Mouse (Mus musculus) embryonic fibroblast, embryonic 13.5 days (primary cell): ENCODE measurements around the gene Vmn2r95.

Experiments
- CTCF ChIP-seq: IDR thresholded peaks from 2 replicates; pipeline ENCODE4 v1.5.1; 2011; ENCODE audit warnings: mild to moderate bottlenecking, control low read depth, low read length, moderate library complexity, borderline replicate concordance; ENCODE audit not compliant: insufficient read depth
- POLR2A ChIP-seq: IDR thresholded peaks from 2 replicates; pipeline ENCODE4 v1.6.1; 2011; ENCODE audit warnings: low read depth, mild to moderate bottlenecking, control low read depth, low read length, moderate library complexity

DNA sequence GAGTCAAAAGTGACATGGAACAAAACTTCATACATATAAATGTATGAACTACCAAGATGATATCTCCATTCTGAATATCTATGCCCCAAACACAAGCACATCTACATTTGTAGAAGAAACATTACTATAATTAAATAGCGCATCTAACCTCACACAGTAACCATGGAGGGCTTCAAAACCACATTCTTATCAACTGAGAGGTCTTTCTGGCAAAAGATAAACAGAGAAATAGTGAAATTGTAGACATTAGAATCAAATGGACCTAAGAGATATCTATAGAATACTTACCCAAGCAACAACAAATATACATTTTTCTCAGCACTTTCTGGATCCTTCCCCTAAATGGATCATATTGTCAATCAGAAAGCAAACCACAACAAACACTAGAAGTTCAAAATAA lies 56.0 kb downstream of the Vmn2r95 start:
- no peak for TF ChIP-seq POLR2A
- TF ChIP-seq CTCF, result no peak
